Mouse (Mus musculus): Measurements from ENCODE around the gene Chst4. TPM values are rescaled to one million over a fixed set of nuclear protein-coding genes. Genes with fewer than 3 reads are reported as not detected.

The Chst4 gene
- polyA plus RNA-seq, 1 experiment from 2014 or later, result not detected

- Histone ChIP-seq H3K9me3 (ENCODE audit: control insufficient read depth, low read length) (no peaks in the 10 kb centered on the region), H3K9ac (replicated peaks; ENCODE audit: low read length) (no peak overlapping the region), H3K36me3 (ENCODE audit: control insufficient read depth, insufficient read depth, low read length) (no peaks in the 10 kb centered on the region), H3K4me2 (ENCODE audit: low read length) (no peak overlapping the region), H3K4me1 (ENCODE audit: control insufficient read depth, insufficient read depth, low read length) (no peaks in the 10 kb centered on the region), H3K27ac (replicated peaks; ENCODE audit: low read depth, low read length) (no peak overlapping the region), H3K4me3 (replicated peaks; ENCODE audit: low read depth, low read length) (no peak overlapping the region), H3K27me3 (ENCODE audit: control insufficient read depth, insufficient read depth, low read length) (no peaks in the 10 kb centered on the region)
- DNase-seq (no peak), ATAC-seq (ENCODE audit: low FRiP score, low TSS enrichment) (no peak)
- WGBS, result 88% methylated on average over 9 of the region's 9 CpGs
These were observed 42.2 kb downstream of the Chst4 start for GRCm38 (mm10) chr8:109997381-109997780.

- H3K4me3 ChIP-seq (replicated peaks; ENCODE audit: low read depth, low read length), result no peak overlapping the region
- no peak for ATAC-seq (ENCODE audit: low FRiP score, low TSS enrichment)
- H3K27ac ChIP-seq (replicated peaks; ENCODE audit: low read depth, low read length), result no peak overlapping the region
- 80% methylated on average over 1 of the region's 1 CpGs for WGBS
- H3K4me2 ChIP-seq (ENCODE audit: low read length), result no peak overlapping the region
- no peaks in the 10 kb centered on the region for H3K4me1 ChIP-seq (ENCODE audit: control insufficient read depth, insufficient read depth, low read length)
- H3K9ac ChIP-seq (replicated peaks; ENCODE audit: low read length), result no peak overlapping the region
- H3K27me3 ChIP-seq (ENCODE audit: control insufficient read depth, insufficient read depth, low read length), result no peaks in the 10 kb centered on the region
- no peaks in the 10 kb centered on the region for H3K9me3 ChIP-seq (ENCODE audit: control insufficient read depth, low read length)
- DNase-seq, result no peak
- no peaks in the 10 kb centered on the region for H3K36me3 ChIP-seq (ENCODE audit: control insufficient read depth, insufficient read depth, low read length)
These were observed 46.6 kb downstream of the Chst4 start for GRCm38 (mm10) chr8:109992951-109993350.

DNA sequence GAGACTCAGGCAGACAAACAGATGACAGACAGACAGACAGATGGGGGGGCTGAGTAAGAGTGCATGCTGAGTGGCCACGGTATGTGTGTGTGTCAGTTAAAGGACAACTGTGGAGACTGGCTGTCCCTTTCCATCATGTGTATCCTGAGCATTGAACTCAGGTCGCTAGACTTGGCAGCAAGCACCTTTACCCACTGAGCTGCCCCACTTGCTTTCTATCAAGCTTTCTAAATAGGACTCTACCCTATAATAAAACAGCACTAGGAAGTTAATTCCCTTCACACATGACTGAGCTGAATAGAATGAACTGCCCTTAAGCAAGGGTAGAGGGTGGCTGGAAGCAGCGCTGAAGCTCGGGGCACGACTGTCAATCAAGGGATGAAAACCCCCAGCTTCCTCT lies 47.4 kb downstream of the Chst4 start:
- ATAC-seq (ENCODE audit: low FRiP score, low TSS enrichment) (no peak), DNase-seq (no peak)
- Histone ChIP-seq H3K27me3 (ENCODE audit: control insufficient read depth, insufficient read depth, low read length) (no peaks in the 10 kb centered on the region), H3K4me1 (ENCODE audit: control insufficient read depth, insufficient read depth, low read length) (no peaks in the 10 kb centered on the region), H3K9ac (replicated peaks; ENCODE audit: low read length) (no peak overlapping the region), H3K36me3 (ENCODE audit: control insufficient read depth, insufficient read depth, low read length) (no peaks in the 10 kb centered on the region), H3K9me3 (ENCODE audit: control insufficient read depth, low read length) (no peaks in the 10 kb centered on the region), H3K4me2 (ENCODE audit: low read length) (no peak overlapping the region), H3K4me3 (replicated peaks; ENCODE audit: low read depth, low read length) (no peak overlapping the region), H3K27ac (replicated peaks; ENCODE audit: low read depth, low read length) (no peak overlapping the region)
- WGBS, result 58% methylated on average over 5 of the region's 5 CpGs

GRCm38 (mm10) chr8:109990224-109990623 lies 49.3 kb downstream of the Chst4 start, which contains the start of gene Tat:
Tat (plus strand) TSS chr8:109990437.
- Histone ChIP-seq H3K27me3 (ENCODE audit: control insufficient read depth, insufficient read depth, low read length) (no peaks in the 10 kb centered on the region), H3K4me2 (ENCODE audit: low read length) (no peak within 1 kb of the TSS), H3K4me3 (replicated peaks; ENCODE audit: low read depth, low read length) (no peak within 1 kb of the TSS), H3K4me1 (ENCODE audit: control insufficient read depth, insufficient read depth, low read length) (no peaks in the 10 kb centered on the region), H3K9me3 (ENCODE audit: control insufficient read depth, low read length) (no peaks in the 10 kb centered on the region), H3K36me3 (ENCODE audit: control insufficient read depth, insufficient read depth, low read length) (no peaks in the 10 kb centered on the region), H3K27ac (replicated peaks; ENCODE audit: low read depth, low read length) (no peak within 1 kb of the TSS), H3K9ac (replicated peaks; ENCODE audit: low read length) (no peak within 1 kb of the TSS)
- ATAC-seq (ENCODE audit: low FRiP score, low TSS enrichment), result no peak
- WGBS, result 87% methylated on average over 8 of the region's 8 CpGs
- no peak for DNase-seq

DNA sequence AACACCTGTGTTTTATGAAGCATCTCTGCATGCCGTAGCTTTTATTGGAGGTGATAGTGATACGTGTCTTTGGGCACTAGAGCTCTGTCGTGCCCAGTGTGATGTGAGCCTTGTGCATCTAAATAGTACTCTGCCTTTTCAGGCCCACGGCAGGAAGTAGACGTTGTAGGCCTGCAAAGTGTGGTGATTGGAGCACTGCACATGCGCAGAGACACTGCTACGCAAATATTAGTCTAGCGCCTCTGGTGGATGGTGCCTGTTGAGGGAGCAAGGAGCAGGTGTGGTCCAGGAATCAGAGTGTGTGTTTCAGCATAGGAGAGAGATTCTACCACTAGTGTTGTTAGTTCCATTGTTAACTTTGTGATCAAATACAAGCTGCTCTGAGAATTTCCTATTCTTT lies 50.4 kb downstream of the Chst4 start:
- H3K4me1 ChIP-seq (ENCODE audit: control insufficient read depth, insufficient read depth, low read length), result peaks cover 5% of the 10 kb centered on the region; the same call in 1 of the 2 replicates
- H3K36me3 ChIP-seq (ENCODE audit: control insufficient read depth, insufficient read depth, low read length), result no peaks in the 10 kb centered on the region
- ATAC-seq (ENCODE audit: low FRiP score, low TSS enrichment) (no peak), DNase-seq (no peak)
- H3K4me2 ChIP-seq (ENCODE audit: low read length), result no peak overlapping the region
- no peaks in the 10 kb centered on the region for H3K27me3 ChIP-seq (ENCODE audit: control insufficient read depth, insufficient read depth, low read length)
- H3K4me3 ChIP-seq (replicated peaks; ENCODE audit: low read depth, low read length), result no peak overlapping the region
- no peak overlapping the region for H3K27ac ChIP-seq (replicated peaks; ENCODE audit: low read depth, low read length)
- H3K9ac ChIP-seq (replicated peaks; ENCODE audit: low read length), result no peak overlapping the region
- 92% methylated on average over 8 of the region's 8 CpGs for WGBS
- no peaks in the 10 kb centered on the region for H3K9me3 ChIP-seq (ENCODE audit: control insufficient read depth, low read length)

DNA sequence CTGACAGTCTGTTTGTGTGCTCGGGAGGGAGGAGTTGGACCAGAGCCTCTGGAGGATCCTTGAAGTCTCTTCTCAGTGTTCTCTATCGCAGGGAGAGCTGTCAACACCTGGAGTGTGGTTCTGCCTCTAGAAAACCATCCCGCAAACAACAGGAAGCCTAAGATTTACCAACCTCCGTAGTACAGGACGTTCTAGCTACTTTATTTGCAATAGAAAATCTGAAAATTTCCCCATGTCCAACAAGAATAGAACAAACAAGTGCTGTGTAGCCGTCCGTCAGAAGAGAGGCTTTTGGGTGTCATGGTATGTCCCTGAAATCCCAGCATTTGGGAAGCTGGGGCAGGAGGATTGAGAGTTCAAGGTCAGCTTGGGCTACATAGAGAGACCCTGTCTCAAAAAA lies 51.8 kb downstream of the Chst4 start:
- no peak overlapping the region for H3K4me3 ChIP-seq (replicated peaks; ENCODE audit: low read depth, low read length)
- WGBS, result 88% methylated on average over 7 of the region's 7 CpGs
- H3K9ac ChIP-seq (replicated peaks; ENCODE audit: low read length), result no peak overlapping the region
- no peak overlapping the region for H3K4me2 ChIP-seq (ENCODE audit: low read length)
- no peaks in the 10 kb centered on the region for H3K36me3 ChIP-seq (ENCODE audit: control insufficient read depth, insufficient read depth, low read length)
- DNase-seq (no peak), ATAC-seq (ENCODE audit: low FRiP score, low TSS enrichment) (no peak)
- no peaks in the 10 kb centered on the region for H3K27me3 ChIP-seq (ENCODE audit: control insufficient read depth, insufficient read depth, low read length)
- peaks cover 7% of the 10 kb centered on the region; the same call in 1 of the 2 replicates for H3K4me1 ChIP-seq (ENCODE audit: control insufficient read depth, insufficient read depth, low read length)
- no peak overlapping the region for H3K27ac ChIP-seq (replicated peaks; ENCODE audit: low read depth, low read length)
- H3K9me3 ChIP-seq (ENCODE audit: control insufficient read depth, low read length), result no peaks in the 10 kb centered on the region

DNA sequence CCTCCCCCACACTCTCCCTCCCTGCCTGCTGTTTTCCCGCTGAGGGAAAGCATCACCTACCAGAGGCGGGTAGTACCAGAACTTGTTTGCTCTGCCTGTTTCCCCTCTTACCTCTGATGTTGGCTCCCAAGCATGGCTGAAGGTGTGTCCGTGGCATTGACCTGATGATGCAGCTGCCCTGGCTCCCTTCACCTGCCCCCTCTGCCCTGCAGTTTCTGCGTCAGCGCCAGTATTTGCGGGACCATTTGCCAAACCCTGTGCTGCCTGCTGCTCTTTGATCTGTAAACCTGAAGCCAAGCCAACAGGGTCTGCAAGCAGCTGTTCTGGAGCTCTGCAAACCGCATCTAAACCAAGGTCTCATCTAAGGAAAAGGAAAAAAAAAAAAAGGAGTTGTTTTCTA lies 53.2 kb downstream of the Chst4 start:
- H3K36me3 ChIP-seq (ENCODE audit: control insufficient read depth, insufficient read depth, low read length), result no peaks in the 10 kb centered on the region
- no peak overlapping the region for H3K9ac ChIP-seq (replicated peaks; ENCODE audit: low read length)
- no peak overlapping the region for H3K4me3 ChIP-seq (replicated peaks; ENCODE audit: low read depth, low read length)
- peaks cover 7% of the 10 kb centered on the region; the same call in 1 of the 2 replicates for H3K4me1 ChIP-seq (ENCODE audit: control insufficient read depth, insufficient read depth, low read length)
- no peak for ATAC-seq (ENCODE audit: low FRiP score, low TSS enrichment)
- no peak for DNase-seq
- H3K9me3 ChIP-seq (ENCODE audit: control insufficient read depth, low read length), result no peaks in the 10 kb centered on the region
- H3K27ac ChIP-seq (replicated peaks; ENCODE audit: low read depth, low read length), result no peak overlapping the region
- H3K4me2 ChIP-seq (ENCODE audit: low read length), result no peak overlapping the region
- 78% methylated on average over 7 of the region's 7 CpGs for WGBS
- H3K27me3 ChIP-seq (ENCODE audit: control insufficient read depth, insufficient read depth, low read length), result no peaks in the 10 kb centered on the region

GRCm38 (mm10) chr8:109983944-109984343 lies 55.6 kb downstream of the Chst4 start:
- no peak overlapping the region for H3K4me3 ChIP-seq (replicated peaks; ENCODE audit: low read depth, low read length)
- peak; percentile 59 for DNase-seq
- no peak for ATAC-seq (ENCODE audit: low FRiP score, low TSS enrichment)
- no peak overlapping the region for H3K9ac ChIP-seq (replicated peaks; ENCODE audit: low read length)
- H3K36me3 ChIP-seq (ENCODE audit: control insufficient read depth, insufficient read depth, low read length), result no peaks in the 10 kb centered on the region
- no peaks in the 10 kb centered on the region for H3K27me3 ChIP-seq (ENCODE audit: control insufficient read depth, insufficient read depth, low read length)
- H3K4me2 ChIP-seq (ENCODE audit: low read length), result no peak overlapping the region
- H3K9me3 ChIP-seq (ENCODE audit: control insufficient read depth, low read length), result no peaks in the 10 kb centered on the region
- H3K27ac ChIP-seq (replicated peaks; ENCODE audit: low read depth, low read length), result peak overlapping the region; percentile 58
- WGBS, result 21% methylated on average over 5 of the region's 5 CpGs
- peaks cover 7% of the 10 kb centered on the region; the same call in 1 of the 2 replicates for H3K4me1 ChIP-seq (ENCODE audit: control insufficient read depth, insufficient read depth, low read length)

GRCm38 (mm10) chr8:109982386-109983105 lies 57.0 kb downstream of the Chst4 start:
- Histone ChIP-seq H3K4me3 (replicated peaks; ENCODE audit: low read depth, low read length) (no peak overlapping the region), H3K4me2 (ENCODE audit: low read length) (no peak overlapping the region), H3K9ac (replicated peaks; ENCODE audit: low read length) (no peak overlapping the region), H3K9me3 (ENCODE audit: control insufficient read depth, low read length) (no peaks in the 10 kb centered on the region), H3K27me3 (ENCODE audit: control insufficient read depth, insufficient read depth, low read length) (no peaks in the 10 kb centered on the region), H3K36me3 (ENCODE audit: control insufficient read depth, insufficient read depth, low read length) (no peaks in the 10 kb centered on the region), H3K27ac (replicated peaks; ENCODE audit: low read depth, low read length) (no peak overlapping the region), H3K4me1 (ENCODE audit: control insufficient read depth, insufficient read depth, low read length) (peaks cover 7% of the 10 kb centered on the region; the same call in 1 of the 2 replicates)
- WGBS, result 74% methylated on average over 15 of the region's 15 CpGs
- no peak for ATAC-seq (ENCODE audit: low FRiP score, low TSS enrichment)
- no peak for DNase-seq

Data from midbrain, embryonic 14.5 days (tissue).